ENCODE assay signal across 15 mouse cellular contexts in the genomic region with DNA sequence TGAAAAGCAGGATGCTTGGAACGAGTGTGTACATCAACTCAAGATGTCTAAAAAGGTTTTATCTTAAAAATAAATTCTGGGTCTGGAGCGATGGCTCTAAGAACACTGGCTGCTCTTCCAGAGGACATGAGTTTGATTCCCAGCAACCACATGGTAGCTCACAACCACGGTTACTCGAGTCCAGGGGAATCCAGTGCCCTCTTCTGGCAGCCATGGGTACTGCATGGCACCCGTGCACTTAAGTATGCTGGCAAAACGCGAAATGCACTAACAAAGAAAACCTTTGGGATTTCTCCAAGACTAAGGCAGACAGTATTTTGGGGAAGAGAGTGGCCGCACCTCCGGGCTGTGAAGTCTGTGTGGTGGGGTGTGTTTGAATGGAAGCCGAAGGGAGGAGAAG. TPM values are rescaled to one million over a fixed set of nuclear protein-coding genes. Genes with fewer than 3 reads are reported as not detected.
A peak's percentile ranks its signal among the peaks of the same experiment; 100 is the strongest.
DNase-seq lines count a peak whose midpoint lies in the region; ATAC-seq and TF ChIP-seq lines count a peak whose summit lies in the region.
"Had no signal": no experiment of that assay in that cellular context is flagged by ENCODE, and none has a peak within 500 bp of the region (broad histone marks: within the 10 kb centered on the region; RNA-seq: fewer than 3 reads in every experiment).

No protein-coding gene starts in this region.

- no peak overlapping the region for H3K4me2 ChIP-seq in hindbrain, embryonic 14.5 days (replicated peaks)
- H3K4me2 ChIP-seq in hindbrain, embryonic 16.5 days (ENCODE audit: low read length) = no peak overlapping the region
- H3K4me2 ChIP-seq: embryonic facial prominence, embryonic 12.5 days; liver, embryonic 15.5 days had no signal

- ATAC-seq in hindbrain, embryonic 14.5 days (ENCODE audit: low FRiP score) = no peak
- no peak for ATAC-seq in hindbrain, embryonic 16.5 days

- no peaks in the 10 kb centered on the region for H3K36me3 ChIP-seq in hindbrain, embryonic 14.5 days (replicated peaks; ENCODE audit: control insufficient read depth, insufficient read depth)
- no peaks in the 10 kb centered on the region for H3K36me3 ChIP-seq in hindbrain, embryonic 16.5 days (ENCODE audit: control insufficient read depth, insufficient read depth, low read length)
- H3K36me3 ChIP-seq: embryonic facial prominence, embryonic 12.5 days; liver, embryonic 15.5 days had no signal

- no peaks in the 10 kb centered on the region for H3K9me3 ChIP-seq in hindbrain, embryonic 14.5 days (ENCODE audit: control insufficient read depth, low read length)
- H3K9me3 ChIP-seq in hindbrain, embryonic 16.5 days (ENCODE audit: control insufficient read depth, low read length) = no peaks in the 10 kb centered on the region
- H3K9me3 ChIP-seq: embryonic facial prominence, embryonic 12.5 days; liver, embryonic 15.5 days had no signal

- no peak overlapping the region for H3K4me3 ChIP-seq in gastrocnemius, adult 2 months
- no peak overlapping the region for H3K4me3 ChIP-seq in lung, adult 2 months (replicated peaks; ENCODE audit: extremely low read depth, low read depth, low read length)
- no peak overlapping the region for H3K4me3 ChIP-seq in embryonic fibroblast, embryonic 13.5 days (ENCODE audit: insufficient read depth, low read length)
- H3K4me3 ChIP-seq in hindbrain, embryonic 14.5 days (replicated peaks; ENCODE audit: low read length) = no peak overlapping the region
- H3K4me3 ChIP-seq in hindbrain, embryonic 16.5 days (ENCODE audit: low read length) = no peak overlapping the region
- H3K4me3 ChIP-seq: embryonic facial prominence, embryonic 12.5 days; liver, embryonic 15.5 days had no signal

- no peak overlapping the region for H3K9ac ChIP-seq in hindbrain, embryonic 14.5 days
- H3K9ac ChIP-seq in hindbrain, embryonic 16.5 days (ENCODE audit: low read depth, low read length) = no peak overlapping the region
- H3K9ac ChIP-seq: embryonic facial prominence, embryonic 12.5 days; liver, embryonic 15.5 days had no signal

- intact Hi-C loops in gastrocnemius, adult 2 months (cut with DNase I) = no loop called here
- intact Hi-C loops in gastrocnemius, postnatal 36 days (cut with DNase I) = no loop called here

- no peak for DNase-seq in gastrocnemius, adult 2 months
- DNase-seq in gastrocnemius, postnatal 36 days = no peak
- DNase-seq in lung, adult 2 months = no peak
- no peak for DNase-seq in lung, postnatal 4 days
- DNase-seq in ES-CJ7 (ENCODE audit: low read depth, low spot score) = peak; percentile 83
- DNase-seq in hindbrain, embryonic 14.5 days (ENCODE audit: low spot score) = no peak
- DNase-seq: cerebellum, adult 8-10 months; gastrocnemius, postnatal 14 days had no signal

- no peaks in the 10 kb centered on the region for H3K27me3 ChIP-seq in hindbrain, embryonic 14.5 days (ENCODE audit: control insufficient read depth, insufficient read depth, low read length)
- H3K27me3 ChIP-seq in hindbrain, embryonic 16.5 days (replicated peaks; ENCODE audit: control insufficient read depth, insufficient read depth, low read length) = no peaks in the 10 kb centered on the region
- H3K27me3 ChIP-seq: embryonic facial prominence, embryonic 12.5 days; liver, embryonic 15.5 days; megakaryocyte, embryonic 14.5 days had no signal

- no peaks in the 10 kb centered on the region for H3K4me1 ChIP-seq in lung, adult 2 months (ENCODE audit: control insufficient read depth, insufficient read depth, low read length)
- H3K4me1 ChIP-seq in embryonic fibroblast, embryonic 13.5 days (ENCODE audit: control insufficient read depth, insufficient read depth, low read length) = no peaks in the 10 kb centered on the region
- H3K4me1 ChIP-seq in hindbrain, embryonic 14.5 days (replicated peaks; ENCODE audit: control insufficient read depth, insufficient read depth, low read length) = no peaks in the 10 kb centered on the region
- no peaks in the 10 kb centered on the region for H3K4me1 ChIP-seq in hindbrain, embryonic 16.5 days (ENCODE audit: control insufficient read depth, insufficient read depth, low read depth, low read length)
- H3K4me1 ChIP-seq: embryonic facial prominence, embryonic 12.5 days; liver, embryonic 15.5 days had no signal

- TF ChIP-seq CTCF in gastrocnemius, adult 2 months (IDR thresholded peaks at IDR 0.05) = peak; percentile 45
- TF ChIP-seq CTCF in lung, adult 2 months (IDR thresholded peaks at IDR 0.05; ENCODE audit: insufficient read depth, low read length) = peak; percentile 44
- 0 out of 2 replicates have a peak, but pooled peaks have one; percentile 8 for TF ChIP-seq CTCF in embryonic fibroblast, embryonic 13.5 days (IDR thresholded peaks at IDR 0.05; ENCODE audit: borderline replicate concordance, insufficient read depth, low read length)

- no peak for TF ChIP-seq POLR2A in lung, adult 2 months (IDR thresholded peaks at IDR 0.05; ENCODE audit: borderline replicate concordance, extremely low read depth, low read depth, low read length)
- TF ChIP-seq POLR2A in embryonic fibroblast, embryonic 13.5 days (IDR thresholded peaks at IDR 0.05; ENCODE audit: low read depth, low read length) = no peak

- 76% methylated on average over 10 of the region's 10 CpGs for WGBS in lung, adult 2 months
- WGBS in hindbrain, embryonic 14.5 days = 75% methylated on average over 10 of the region's 10 CpGs
- WGBS in hindbrain, embryonic 16.5 days = 81% methylated on average over 10 of the region's 10 CpGs

- H3K27ac ChIP-seq in gastrocnemius, adult 2 months = no peak overlapping the region
- H3K27ac ChIP-seq in embryonic fibroblast, embryonic 13.5 days (ENCODE audit: insufficient read depth, low read length) = no peak overlapping the region
- H3K27ac ChIP-seq in hindbrain, embryonic 14.5 days = no peak overlapping the region
- H3K27ac ChIP-seq in hindbrain, embryonic 16.5 days (ENCODE audit: low read depth, low read length) = no peak overlapping the region
- H3K27ac ChIP-seq: embryonic facial prominence, embryonic 12.5 days; liver, embryonic 15.5 days had no signal

RNA-seq across cellular contexts. Expression of gene Slc28a3, which starts 44.9 kb away (rescaled TPM):
- total RNA-seq in gastrocnemius, adult 2 months (2021) = not detected
- not detected for total RNA-seq in gastrocnemius, postnatal 36 days (2021)
- 0.26 and 2.0 TPM in 2 replicates for polyA plus RNA-seq in lung, adult 2 months (2012; rRNA removed)
- not detected in 2 replicates for polyA plus RNA-seq in embryonic fibroblast, embryonic 13.5 days (2011; ENCODE audit: insufficient read length, low read depth, missing spikeins)
- not detected in 2 replicates for polyA plus RNA-seq in hindbrain, embryonic 14.5 days (2014; fragmentation: Nextera tagmentation; extraction: Ambion mirVana)
- polyA plus RNA-seq in hindbrain, embryonic 16.5 days (2015; fragmentation: Nextera tagmentation; extraction: Ambion mirVana) = 0.25 TPM in 2 replicates
- total RNA-seq: gastrocnemius, postnatal 14 days had no signal
- polyA plus RNA-seq: forebrain, embryonic 11.5 days; heart, embryonic 14.5 days had no signal
